Mouse (Mus musculus): ENCODE data around the gene Patl2. TPM values are rescaled to one million over a fixed set of nuclear protein-coding genes. Genes with fewer than 3 reads are reported as not detected.
A peak's percentile ranks its signal among the peaks of the same experiment; 100 is the strongest.

Gene Patl2
- polyA plus RNA-seq, 2 experiments, result 0.04 TPM; not detected in 1

GRCm38 (mm10) chr2:122206440-122207107, 20.6 kb upstream of the Patl2 start:
- Histone ChIP-seq H3K27me3 (ENCODE audit: control insufficient read depth, insufficient read depth, low read length) (no peaks in the 10 kb centered on the region), H3K4me3 (ENCODE audit: insufficient read depth in 1 of 2, low read depth in 2 of 2, low read length in 2 of 2) (no peak overlapping the region), H3K9ac (replicated peaks) (no peak overlapping the region), H3K4me1 (replicated peaks; ENCODE audit: control insufficient read depth in 2 of 2, insufficient read depth in 2 of 2, low read length in 1 of 2) (peaks cover 0 to 6% of the 10 kb centered on the region in 2 experiments; a peak in 2 of 4 replicates), H3K36me3 (replicated peaks; ENCODE audit: control insufficient read depth, insufficient read depth, low read depth) (no peaks in the 10 kb centered on the region), H3K9me3 (ENCODE audit: control insufficient read depth, low read length) (no peaks in the 10 kb centered on the region), H3K4me2 (ENCODE audit: low read depth) (no peak overlapping the region), H3K27ac (no peak overlapping the region)
- 50% methylated on average over 2 of the region's 2 CpGs for WGBS (ENCODE audit: insufficient replicate concordance)
- no peak for TF ChIP-seq EP300 (IDR thresholded peaks at IDR 0.05; ENCODE audit: low read depth)
- no peak for TF ChIP-seq CTCF (IDR thresholded peaks at IDR 0.05; ENCODE audit: low read depth)
- ATAC-seq (ENCODE audit: insufficient read depth) (no peak), DNase-seq (ENCODE audit: low read depth in 3 of 3, low spot score in 3 of 3) (no peak)

GRCm38 (mm10) chr2:122201501-122201900, 15.5 kb upstream of the Patl2 start:
- H3K4me1 ChIP-seq (replicated peaks; ENCODE audit: control insufficient read depth in 2 of 2, insufficient read depth in 2 of 2, low read length in 1 of 2), result peaks cover 0 to 1% of the 10 kb centered on the region in 2 experiments; a peak in 2 of 4 replicates
- DNase-seq (ENCODE audit: low read depth in 3 of 3, low spot score in 3 of 3), result no peak

GRCm38 (mm10) chr2:122194509-122194929, 8.5 kb upstream of the Patl2 start:
- WGBS (ENCODE audit: insufficient replicate concordance), result 79% methylated on average over 1 of the region's 1 CpGs
- Histone ChIP-seq H3K4me1 (replicated peaks; ENCODE audit: control insufficient read depth in 2 of 2, insufficient read depth in 2 of 2, low read length in 1 of 2) (no peaks in the 10 kb centered on the region), H3K4me3 (ENCODE audit: insufficient read depth in 1 of 2, low read depth in 2 of 2, low read length in 2 of 2) (no peak overlapping the region), H3K4me2 (ENCODE audit: low read depth) (no peak overlapping the region), H3K27ac (no peak overlapping the region), H3K36me3 (replicated peaks; ENCODE audit: control insufficient read depth, insufficient read depth, low read depth) (no peaks in the 10 kb centered on the region), H3K27me3 (ENCODE audit: control insufficient read depth, insufficient read depth, low read length) (no peaks in the 10 kb centered on the region), H3K9me3 (ENCODE audit: control insufficient read depth, low read length) (no peaks in the 10 kb centered on the region), H3K9ac (replicated peaks) (no peak overlapping the region)
- TF ChIP-seq EP300 (IDR thresholded peaks at IDR 0.05; ENCODE audit: low read depth), result no peak
- peak; percentile 51 for TF ChIP-seq CTCF (IDR thresholded peaks at IDR 0.05; ENCODE audit: low read depth)
- DNase-seq (ENCODE audit: low read depth in 3 of 3, low spot score in 3 of 3), result peak in 1 of 3 experiments; percentile 13
- peak; percentile 43; the same call in 1 of the 2 replicates for ATAC-seq (ENCODE audit: insufficient read depth)

More at GRCm38 (mm10) chr2:122201501-122201900, 15.5 kb upstream of the Patl2 start:
- no peaks in the 10 kb centered on the region for H3K27me3 ChIP-seq (ENCODE audit: control insufficient read depth, insufficient read depth, low read length)
- no peaks in the 10 kb centered on the region for H3K36me3 ChIP-seq (replicated peaks; ENCODE audit: control insufficient read depth, insufficient read depth, low read depth)
- no peak for ATAC-seq (ENCODE audit: insufficient read depth)
- TF ChIP-seq EP300 (IDR thresholded peaks at IDR 0.05; ENCODE audit: low read depth), result no peak
- no peak for TF ChIP-seq CTCF (IDR thresholded peaks at IDR 0.05; ENCODE audit: low read depth)
- no peak overlapping the region for H3K9ac ChIP-seq (replicated peaks)
- 41% methylated on average over 1 of the region's 1 CpGs for WGBS (ENCODE audit: insufficient replicate concordance)
- no peak overlapping the region for H3K4me3 ChIP-seq (ENCODE audit: insufficient read depth in 1 of 2, low read depth in 2 of 2, low read length in 2 of 2)
- H3K27ac ChIP-seq, result no peak overlapping the region
- H3K4me2 ChIP-seq (ENCODE audit: low read depth), result no peak overlapping the region
- no peaks in the 10 kb centered on the region for H3K9me3 ChIP-seq (ENCODE audit: control insufficient read depth, low read length)

- no peaks in the 10 kb centered on the region for H3K9me3 ChIP-seq (ENCODE audit: control insufficient read depth, low read length)
- no peaks in the 10 kb centered on the region for H3K36me3 ChIP-seq (replicated peaks; ENCODE audit: control insufficient read depth, insufficient read depth, low read depth)
- H3K4me3 ChIP-seq (ENCODE audit: insufficient read depth in 1 of 2, low read depth in 2 of 2, low read length in 2 of 2), result no peak overlapping the region
- H3K27me3 ChIP-seq (ENCODE audit: control insufficient read depth, insufficient read depth, low read length), result no peaks in the 10 kb centered on the region
- H3K27ac ChIP-seq, result no peak overlapping the region
- ATAC-seq (ENCODE audit: insufficient read depth), result no peak
- 46% methylated on average over 3 of the region's 3 CpGs for WGBS (ENCODE audit: insufficient replicate concordance)
- no peak overlapping the region for H3K4me2 ChIP-seq (ENCODE audit: low read depth)
- no peak for DNase-seq (ENCODE audit: low read depth in 3 of 3, low spot score in 3 of 3)
- no peak for TF ChIP-seq EP300 (IDR thresholded peaks at IDR 0.05; ENCODE audit: low read depth)
- no peak for TF ChIP-seq CTCF (IDR thresholded peaks at IDR 0.05; ENCODE audit: low read depth)
- no peak overlapping the region for H3K9ac ChIP-seq (replicated peaks)
- H3K4me1 ChIP-seq (replicated peaks; ENCODE audit: control insufficient read depth in 2 of 2, insufficient read depth in 2 of 2, low read length in 1 of 2), result peaks cover 0 to 3% of the 10 kb centered on the region in 2 experiments; a peak in 3 of 4 replicates
Measured at GRCm38 (mm10) chr2:122191849-122192248, 5.9 kb upstream of the Patl2 start.

- H3K9ac ChIP-seq (replicated peaks), result no peak overlapping the region
- TF ChIP-seq CTCF (IDR thresholded peaks at IDR 0.05; ENCODE audit: low read depth) (no peak), EP300 (IDR thresholded peaks at IDR 0.05; ENCODE audit: low read depth) (no peak)
- no peak for ATAC-seq (ENCODE audit: insufficient read depth)
- H3K4me3 ChIP-seq (ENCODE audit: insufficient read depth in 1 of 2, low read depth in 2 of 2, low read length in 2 of 2), result no peak overlapping the region
- no peaks in the 10 kb centered on the region for H3K9me3 ChIP-seq (ENCODE audit: control insufficient read depth, low read length)
- H3K4me2 ChIP-seq (ENCODE audit: low read depth), result no peak overlapping the region
- H3K27ac ChIP-seq, result no peak overlapping the region
- H3K27me3 ChIP-seq (ENCODE audit: control insufficient read depth, insufficient read depth, low read length), result no peaks in the 10 kb centered on the region
- WGBS (ENCODE audit: insufficient replicate concordance), result 78% methylated on average over 3 of the region's 3 CpGs
- DNase-seq (ENCODE audit: low read depth in 3 of 3, low spot score in 3 of 3), result no peak
- peaks cover 0 to 3% of the 10 kb centered on the region in 2 experiments; a peak in 3 of 4 replicates for H3K4me1 ChIP-seq (replicated peaks; ENCODE audit: control insufficient read depth in 2 of 2, insufficient read depth in 2 of 2, low read length in 1 of 2)
- no peaks in the 10 kb centered on the region for H3K36me3 ChIP-seq (replicated peaks; ENCODE audit: control insufficient read depth, insufficient read depth, low read depth)
Measured at GRCm38 (mm10) chr2:122186751-122187150, 762 bp upstream of the Patl2 start.
